Mouse (Mus musculus) lung, postnatal 0 days (tissue): ENCODE measurements at regions not wholly inside any gene's neighbourhood (a gene's known extent, or its start where the extent isn't known, plus 50 kb on each side); places are given as distances from the start of the nearest gene placed in this dataset.

ENCODE experiments used
- CTCF ChIP-seq: IDR thresholded peaks from 2 replicates; pipeline ENCODE4 v1.5.1; 2016; ENCODE audit warnings: antibody characterized with exemption, mild to moderate bottlenecking
- EP300 ChIP-seq: IDR thresholded peaks from 2 replicates; pipeline ENCODE4 v1.6.1; 2016; ENCODE audit warnings: antibody characterized with exemption, mild to moderate bottlenecking, control low read depth

- TF ChIP-seq CTCF, result no peak
- TF ChIP-seq EP300, result no peak
These were observed 67.4 kb upstream of the St8sia2 start for GRCm38 (mm10) chr7:74080846-74081235.
